Mouse (Mus musculus) liver, embryonic 16.5 days (tissue): ENCODE results near the gene Etv3. TPM values are rescaled to one million over a fixed set of nuclear protein-coding genes. Genes with fewer than 3 reads are reported as not detected.

ENCODE experiments used
- ATAC-seq: fragments of 200-750 bp; cut with Nextera tagmentation; 2 replicates; pipeline ENCODE4 v1.8.0; 2017; ENCODE audit warnings: low read depth, mild to moderate bottlenecking, moderate number of reproducible peaks, moderate library complexity
- H3K27ac ChIP-seq: fragments of 300-500 bp; sonication (generic); 2 replicates; pipeline ENCODE4 v1.5.1; 2014; ENCODE audit warnings: mild to moderate bottlenecking, low read length
- H3K27me3 ChIP-seq: fragments of 300-500 bp; sonication (generic); 2 replicates; pipeline ENCODE4 v1.6.1; 2014; ENCODE audit warnings: low read depth, low read length, mixed read lengths; ENCODE audit not compliant: control insufficient read depth, insufficient read depth
- H3K36me3 ChIP-seq: fragments of 300-500 bp; sonication (generic); 2 replicates; pipeline ENCODE4 v1.6.1; 2014; ENCODE audit warnings: mild to moderate bottlenecking; ENCODE audit not compliant: control insufficient read depth, insufficient read depth
- H3K4me1 ChIP-seq: fragments of 300-500 bp; sonication (generic); 2 replicates; pipeline ENCODE4 v1.6.1; 2014; ENCODE audit warnings: low read depth, low read length, mixed read lengths; ENCODE audit not compliant: control insufficient read depth
- H3K4me2 ChIP-seq: fragments of 300-500 bp; sonication (generic); 2 replicates; pipeline ENCODE4 v1.6.1; 2014; ENCODE audit warnings: low read depth, low read length, mixed read lengths
- H3K4me3 ChIP-seq: fragments of 300-500 bp; sonication (generic); 2 replicates; pipeline ENCODE4 v1.5.1; 2014; ENCODE audit warnings: low read depth, mild to moderate bottlenecking, low read length
- H3K9ac ChIP-seq: fragments of 300-500 bp; sonication (generic); 2 replicates; pipeline ENCODE4 v1.6.1; 2014; ENCODE audit warnings: low read depth, low read length
- H3K9me3 ChIP-seq: fragments of 300-500 bp; sonication (generic); replicated peaks from 2 replicates; pipeline ENCODE4 v1.6.1; 2016; ENCODE audit warnings: low read length; ENCODE audit not compliant: control insufficient read depth
- WGBS: fragments of 180-500 bp; shearing (Covaris S2); extraction: QIAGEN DNeasy Blood & Tissue Kit; methylation state at CpG from one replicate; pipeline ENCODE4 v1.1.7; 2014; ENCODE audit not compliant: insufficient replicate concordance; 5-methylcytosine and 5-hydroxymethylcytosine counted together
- polyA plus RNA-seq: library from polyadenylated mRNA; unstranded; fragments of >200 nt; fragmentation: Nextera tagmentation; extraction: Ambion mirVana; gene quantifications from 2 replicates; pipeline ENCODE4 v1.2.1, GENCODE M21; 2015

Etv3 gene
- polyA plus RNA-seq, 1 experiment from 2014 or later = 3.7 TPM

DNA sequence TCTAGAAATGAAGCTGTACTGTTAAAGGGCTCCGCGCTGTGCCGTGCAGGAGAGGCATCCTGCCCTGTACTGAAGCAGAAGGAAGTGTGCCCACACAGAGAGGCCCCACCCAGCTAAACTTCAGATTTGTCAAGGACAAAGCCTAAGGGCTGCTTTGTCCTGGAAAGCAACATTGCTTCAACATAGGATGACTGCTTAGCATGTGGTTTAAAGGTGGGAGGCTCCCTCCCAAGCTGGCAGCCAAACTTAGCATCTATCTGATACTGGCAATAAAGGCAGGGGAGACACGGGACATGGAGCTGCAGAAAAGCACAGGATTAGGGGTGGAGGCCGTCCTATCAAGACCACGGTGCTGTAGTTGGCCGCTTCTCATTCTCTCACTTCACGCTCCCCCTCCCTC, 24.1 kb upstream of the Etv3 start:
- Histone ChIP-seq H3K4me2 (no peak overlapping the region), H3K4me1 (no peaks in the 10 kb centered on the region), H3K27me3 (no peaks in the 10 kb centered on the region), H3K27ac (no peak overlapping the region), H3K36me3 (no peaks in the 10 kb centered on the region), H3K4me3 (no peak overlapping the region), H3K9me3 (no peaks in the 10 kb centered on the region), H3K9ac (no peak overlapping the region)
- ATAC-seq = no peak
- WGBS = 22% methylated on average over 8 of the region's 8 CpGs

DNA sequence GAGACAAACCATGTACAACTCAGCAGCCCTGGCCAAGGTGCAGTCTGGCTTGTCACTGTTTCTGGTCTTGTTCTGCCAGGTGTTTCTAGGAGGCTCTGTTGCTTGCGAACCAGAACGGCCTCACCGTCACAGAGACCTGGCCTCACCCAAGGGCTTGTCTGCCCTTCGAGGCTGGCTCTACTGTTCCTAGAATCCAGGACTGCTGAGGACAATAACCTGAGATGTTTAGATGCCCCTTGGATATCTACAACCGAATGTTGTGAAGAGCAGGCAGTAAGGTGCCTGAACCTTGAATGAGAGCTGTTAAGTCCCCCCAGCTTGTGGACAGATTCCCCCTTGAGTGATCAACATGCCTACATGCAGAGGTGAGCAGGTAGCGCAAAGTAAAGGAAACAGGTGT, 22.4 kb upstream of the Etv3 start:
- Histone ChIP-seq H3K4me1 (no peaks in the 10 kb centered on the region), H3K27me3 (no peaks in the 10 kb centered on the region), H3K27ac (no peak overlapping the region), H3K9me3 (no peaks in the 10 kb centered on the region), H3K4me3 (no peak overlapping the region), H3K36me3 (no peaks in the 10 kb centered on the region), H3K9ac (no peak overlapping the region), H3K4me2 (no peak overlapping the region)
- ATAC-seq = no peak
- 71% methylated on average over 6 of the region's 6 CpGs for WGBS

DNA sequence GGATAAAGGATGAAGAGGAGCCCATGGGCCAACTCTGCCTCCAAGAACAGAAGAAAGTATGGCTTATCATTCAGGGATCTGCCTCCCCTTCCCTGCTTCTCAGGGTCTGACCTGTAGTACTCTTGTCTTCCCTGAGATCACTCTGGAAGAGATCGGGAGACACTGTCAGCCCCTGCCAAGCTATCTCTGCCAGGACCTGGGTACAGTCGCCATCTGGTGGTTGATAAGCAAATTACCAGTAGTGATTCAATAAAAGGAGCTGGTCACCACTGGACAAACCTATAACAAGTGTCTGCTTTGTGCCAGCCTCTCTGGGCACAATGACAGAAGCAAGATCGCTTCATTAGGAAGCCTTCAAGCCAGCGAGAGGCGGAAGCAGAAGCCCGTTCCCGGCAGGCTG, 20.9 kb upstream of the Etv3 start:
- no peaks in the 10 kb centered on the region for H3K36me3 ChIP-seq
- ATAC-seq = no peak
- H3K9me3 ChIP-seq = no peaks in the 10 kb centered on the region
- no peaks in the 10 kb centered on the region for H3K27me3 ChIP-seq
- H3K9ac ChIP-seq = no peak overlapping the region
- H3K27ac ChIP-seq = no peak overlapping the region
- no peak overlapping the region for H3K4me2 ChIP-seq
- WGBS = 26% methylated on average over 7 of the region's 7 CpGs
- peaks cover 6% of the 10 kb centered on the region for H3K4me1 ChIP-seq
- H3K4me3 ChIP-seq = no peak overlapping the region

DNA sequence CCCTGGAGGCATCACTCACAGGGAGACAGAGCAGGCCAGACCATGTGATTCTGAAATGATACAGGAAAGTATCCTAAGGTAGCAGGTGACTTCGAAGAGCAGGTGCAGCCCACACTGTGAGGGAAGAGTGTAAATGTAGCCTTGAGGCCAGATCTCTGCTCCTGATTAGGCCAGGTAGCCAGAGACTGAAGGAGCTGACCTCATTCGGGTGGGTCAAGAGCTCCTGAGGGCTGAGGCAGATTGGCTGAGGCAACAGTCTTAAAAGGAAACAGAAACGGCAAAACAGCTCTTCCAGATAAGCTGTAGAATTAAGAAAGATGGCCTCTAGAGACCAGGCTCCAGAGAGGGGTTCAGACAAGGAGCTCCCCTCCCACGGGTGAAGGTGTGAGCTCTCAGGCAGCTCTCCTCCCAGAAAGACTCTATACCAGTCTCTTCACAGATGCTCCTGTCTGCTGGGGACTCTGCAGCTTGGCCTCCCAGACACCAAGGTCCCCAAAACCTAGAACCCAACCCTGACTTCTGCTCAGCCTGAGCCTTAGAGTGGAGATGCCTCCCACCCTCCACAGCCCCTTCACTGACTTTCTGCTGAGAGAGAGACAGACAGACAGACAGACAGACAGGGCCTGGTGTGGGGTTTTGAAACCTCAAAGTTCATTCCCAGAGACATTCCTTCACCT, 20.3 kb upstream of the Etv3 start:
- Histone ChIP-seq H3K4me3 (no peak overlapping the region), H3K4me2 (no peak overlapping the region), H3K4me1 (peaks cover 9% of the 10 kb centered on the region), H3K27ac (no peak overlapping the region), H3K9me3 (no peaks in the 10 kb centered on the region), H3K9ac (no peak overlapping the region), H3K27me3 (no peaks in the 10 kb centered on the region), H3K36me3 (no peaks in the 10 kb centered on the region)
- no peak for ATAC-seq
- 37% methylated on average over 4 of the region's 4 CpGs for WGBS

DNA sequence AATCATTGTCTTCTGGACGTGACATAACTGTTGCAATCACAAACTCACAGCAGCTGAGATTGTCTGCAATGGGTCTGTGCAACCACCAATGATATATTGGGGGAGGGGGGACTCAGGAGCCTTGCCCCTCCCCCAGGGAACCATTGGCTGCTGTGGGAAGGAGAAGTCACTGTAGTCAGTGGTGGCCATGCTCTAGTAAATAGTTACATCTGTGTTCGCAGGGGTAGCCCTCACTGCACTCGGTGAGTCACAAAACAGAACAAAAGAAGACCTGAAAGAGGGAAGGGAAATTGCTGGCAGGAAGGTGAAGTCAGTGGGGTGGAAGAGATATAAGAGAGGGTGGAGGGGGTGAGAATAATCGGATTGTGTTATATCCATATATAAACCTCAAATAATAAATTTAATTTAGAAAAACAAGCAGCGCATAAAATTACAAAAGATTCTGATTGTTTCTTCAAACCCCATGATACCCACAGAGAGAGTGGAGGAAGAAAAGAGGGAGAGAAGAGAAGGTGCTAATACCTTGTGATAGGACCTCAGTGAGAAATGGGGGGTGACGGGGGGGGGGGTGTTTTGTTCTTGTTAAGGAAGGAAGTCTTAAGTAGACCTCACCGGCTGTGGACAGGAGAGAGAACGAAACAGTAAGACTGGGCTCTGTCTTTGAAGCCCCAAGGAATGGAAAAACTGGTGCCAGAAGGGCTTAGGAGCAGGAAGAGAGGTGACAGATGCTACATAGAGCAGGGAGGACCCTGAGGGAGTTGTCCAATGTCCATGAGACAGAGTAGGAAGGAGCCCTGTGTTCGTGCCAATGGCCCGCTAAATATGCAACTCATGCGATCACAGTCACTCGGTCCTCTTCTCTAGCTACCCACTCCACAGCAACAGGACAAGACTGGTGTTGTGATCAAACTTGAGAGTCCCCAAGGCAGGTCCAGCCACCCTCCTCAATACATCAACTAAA, 18.5 kb upstream of the Etv3 start:
- Histone ChIP-seq H3K9ac (no peak overlapping the region), H3K36me3 (no peaks in the 10 kb centered on the region), H3K27me3 (no peaks in the 10 kb centered on the region), H3K27ac (no peak overlapping the region), H3K4me2 (no peak overlapping the region), H3K9me3 (no peaks in the 10 kb centered on the region), H3K4me3 (no peak overlapping the region), H3K4me1 (peaks cover 9% of the 10 kb centered on the region)
- WGBS = 42% methylated on average over 12 of the region's 12 CpGs
- ATAC-seq = no peak

DNA sequence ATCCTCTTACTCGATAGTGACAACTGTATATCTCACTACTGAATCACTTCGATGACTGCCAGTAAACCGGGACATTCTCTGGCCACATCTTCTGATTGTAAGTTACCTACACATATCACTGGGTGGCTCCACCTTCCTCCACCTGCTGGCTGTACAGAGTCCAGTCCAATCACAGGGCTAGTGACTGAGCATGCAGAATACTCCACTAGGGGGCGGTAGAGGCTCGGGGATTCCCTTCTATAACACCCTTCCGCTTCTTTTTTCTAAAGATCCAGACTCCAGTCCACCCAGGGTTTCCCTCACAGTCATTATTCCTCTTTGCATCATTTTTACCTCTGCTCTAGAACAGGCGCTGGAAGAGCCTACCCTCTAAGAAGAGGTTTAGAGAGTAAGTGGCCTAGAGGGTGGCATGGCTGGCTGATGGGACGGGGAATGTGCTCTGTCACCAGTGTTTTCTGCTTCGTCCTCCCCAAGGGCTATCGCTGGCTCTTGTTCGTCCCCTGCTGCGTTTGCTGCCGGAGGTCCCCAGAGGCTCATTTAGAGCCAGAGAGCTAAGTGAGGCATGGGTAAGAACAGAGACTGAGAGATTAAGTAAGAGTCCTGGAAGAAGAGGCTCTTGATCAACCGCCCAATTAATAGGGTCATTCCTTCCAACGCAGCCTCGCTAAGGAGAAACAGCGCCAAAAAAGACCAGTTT, 16.9 kb upstream of the Etv3 start:
- WGBS = 30% methylated on average over 17 of the region's 17 CpGs
- no peak overlapping the region for H3K27ac ChIP-seq
- H3K9me3 ChIP-seq = no peaks in the 10 kb centered on the region
- H3K36me3 ChIP-seq = no peaks in the 10 kb centered on the region
- H3K4me1 ChIP-seq = peaks cover 17% of the 10 kb centered on the region
- no peaks in the 10 kb centered on the region for H3K27me3 ChIP-seq
- H3K4me3 ChIP-seq = no peak overlapping the region
- H3K4me2 ChIP-seq = no peak overlapping the region
- ATAC-seq = peak; percentile 70
- H3K9ac ChIP-seq = no peak overlapping the region

DNA sequence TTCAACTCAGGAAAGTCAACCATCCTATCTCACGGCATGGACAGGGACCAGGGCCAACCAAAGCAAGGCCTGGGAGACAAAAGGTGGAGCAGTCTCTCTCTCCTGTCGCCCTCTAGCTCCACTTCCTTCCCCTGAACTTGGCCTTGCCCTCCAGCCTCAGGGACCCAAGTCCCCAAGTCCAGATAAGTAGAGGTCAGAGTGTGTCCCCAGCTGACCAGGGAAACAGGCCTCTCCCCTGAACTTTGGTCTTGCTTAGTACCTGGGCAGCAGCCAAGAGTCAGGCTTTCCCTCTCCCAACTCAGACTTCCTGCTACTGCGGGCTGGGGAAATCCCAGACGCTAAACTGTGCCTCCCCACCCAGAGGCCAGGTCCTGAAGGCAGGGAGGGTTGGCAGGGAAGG, 16.1 kb upstream of the Etv3 start:
- no peak overlapping the region for H3K27ac ChIP-seq
- no peak overlapping the region for H3K9ac ChIP-seq
- no peaks in the 10 kb centered on the region for H3K36me3 ChIP-seq
- H3K4me2 ChIP-seq = no peak overlapping the region
- ATAC-seq = peak; percentile 80
- H3K4me1 ChIP-seq = peaks cover 17% of the 10 kb centered on the region
- no peaks in the 10 kb centered on the region for H3K9me3 ChIP-seq
- 23% methylated on average over 4 of the region's 4 CpGs for WGBS
- no peak overlapping the region for H3K4me3 ChIP-seq
- no peaks in the 10 kb centered on the region for H3K27me3 ChIP-seq

DNA sequence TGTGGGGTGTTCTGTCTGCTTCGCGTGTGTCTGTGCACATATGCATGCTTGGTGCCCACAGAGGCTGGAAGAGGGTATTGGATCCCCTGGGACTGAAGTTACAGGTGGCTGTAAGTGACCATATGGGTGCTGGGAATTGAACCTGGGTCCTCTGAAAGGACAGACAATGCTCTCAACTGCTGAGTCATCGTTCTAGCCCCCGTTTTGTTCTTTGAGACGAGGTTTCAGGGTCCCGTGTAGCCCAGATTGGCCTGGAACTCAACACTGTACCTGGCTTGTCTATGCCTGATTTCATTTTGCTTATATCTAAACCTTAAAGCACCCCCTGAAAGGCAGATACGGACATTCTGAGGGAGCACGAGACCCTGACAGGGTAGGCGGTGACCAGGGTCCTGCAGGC, 14.4 kb upstream of the Etv3 start:
- Histone ChIP-seq H3K27ac (no peak overlapping the region), H3K27me3 (no peaks in the 10 kb centered on the region), H3K4me1 (peaks cover 22% of the 10 kb centered on the region), H3K4me2 (no peak overlapping the region), H3K9ac (no peak overlapping the region), H3K36me3 (no peaks in the 10 kb centered on the region), H3K4me3 (no peak overlapping the region), H3K9me3 (no peaks in the 10 kb centered on the region)
- ATAC-seq = no peak
- WGBS = 71% methylated on average over 9 of the region's 9 CpGs
